Mouse (Mus musculus): ENCODE results near the gene Piwil4.

Gene Piwil4

GRCm38 (mm10) chr9:14668382-14668781, 72.2 kb downstream of the Piwil4 start:
- DNase-seq (ENCODE audit: low read depth), result no peak

- DNase-seq (ENCODE audit: low read depth), result no peak
Measured at GRCm38 (mm10) chr9:14666071-14666470, 74.5 kb downstream of the Piwil4 start.

- no peak for DNase-seq (ENCODE audit: low read depth)
Measured at GRCm38 (mm10) chr9:14663591-14663990, 76.9 kb downstream of the Piwil4 start.

GRCm38 (mm10) chr9:14662876-14663275, 77.7 kb downstream of the Piwil4 start:
- no peak for DNase-seq (ENCODE audit: low read depth)

- DNase-seq (ENCODE audit: low read depth), result no peak
Measured at GRCm38 (mm10) chr9:14662138-14662537, 78.4 kb downstream of the Piwil4 start.

- DNase-seq (ENCODE audit: low read depth), result peak; percentile 54
Measured at GRCm38 (mm10) chr9:14657926-14658325, 82.6 kb downstream of the Piwil4 start.

GRCm38 (mm10) chr9:14654010-14654409, 86.5 kb downstream of the Piwil4 start:
- peak; percentile 36 for DNase-seq (ENCODE audit: low read depth)

- DNase-seq (ENCODE audit: low read depth), result no peak
Measured at GRCm38 (mm10) chr9:14652761-14653160, 87.8 kb downstream of the Piwil4 start.

GRCm38 (mm10) chr9:14647849-14648248, 92.7 kb downstream of the Piwil4 start:
- no peak for DNase-seq (ENCODE audit: low read depth)

GRCm38 (mm10) chr9:14646641-14647040, 93.9 kb downstream of the Piwil4 start:
- DNase-seq (ENCODE audit: low read depth), result no peak
